Mouse (Mus musculus): ENCODE results near the gene Arhgap15. TPM values are rescaled to one million over a fixed set of nuclear protein-coding genes. Genes with fewer than 3 reads are reported as not detected.

Arhgap15 gene
- polyA plus RNA-seq, 1 experiment from 2014 or later, result 7.4 TPM

- DNase-seq (ENCODE audit: low spot score), result no peak
- 91% methylated on average over 6 of the region's 6 CpGs for WGBS
- ATAC-seq (replicated peaks; ENCODE audit: low FRiP score), result no peak
Measured at GRCm38 (mm10) chr2:44356887-44357251, 608.2 kb downstream of the Arhgap15 start.

GRCm38 (mm10) chr2:44380225-44380624 lies 631.6 kb downstream of the Arhgap15 start:
- no peak overlapping the region for H3K9ac ChIP-seq (ENCODE audit: low read depth, low read length)
- H3K27ac ChIP-seq (ENCODE audit: low read depth, low read length), result no peak overlapping the region
- 83% methylated on average over 2 of the region's 2 CpGs for WGBS
- H3K4me2 ChIP-seq, result no peak overlapping the region
- H3K4me1 ChIP-seq (replicated peaks; ENCODE audit: control insufficient read depth, insufficient read depth, low read length), result no peaks in the 10 kb centered on the region
- ATAC-seq (replicated peaks; ENCODE audit: low FRiP score) (no peak), DNase-seq (ENCODE audit: low spot score) (no peak)
- no peaks in the 10 kb centered on the region for H3K9me3 ChIP-seq (ENCODE audit: control insufficient read depth, low read length)
- H3K4me3 ChIP-seq (ENCODE audit: low read depth, low read length), result no peak overlapping the region
- H3K36me3 ChIP-seq (ENCODE audit: control insufficient read depth, insufficient read depth, low read length), result no peaks in the 10 kb centered on the region
- no peaks in the 10 kb centered on the region for H3K27me3 ChIP-seq (replicated peaks; ENCODE audit: control insufficient read depth, insufficient read depth, low read length)

More at GRCm38 (mm10) chr2:44356887-44357251, 608.2 kb downstream of the Arhgap15 start:
- Histone ChIP-seq H3K27me3 (replicated peaks; ENCODE audit: control insufficient read depth, insufficient read depth, low read length) (no peaks in the 10 kb centered on the region), H3K27ac (ENCODE audit: low read depth, low read length) (no peak overlapping the region), H3K9me3 (ENCODE audit: control insufficient read depth, low read length) (no peaks in the 10 kb centered on the region), H3K4me3 (ENCODE audit: low read depth, low read length) (no peak overlapping the region), H3K4me2 (no peak overlapping the region), H3K36me3 (ENCODE audit: control insufficient read depth, insufficient read depth, low read length) (no peaks in the 10 kb centered on the region), H3K4me1 (replicated peaks; ENCODE audit: control insufficient read depth, insufficient read depth, low read length) (no peaks in the 10 kb centered on the region), H3K9ac (ENCODE audit: low read depth, low read length) (no peak overlapping the region)

GRCm38 (mm10) chr2:44384541-44384940 lies 635.9 kb downstream of the Arhgap15 start:
- H3K9ac ChIP-seq (ENCODE audit: low read depth, low read length), result no peak overlapping the region
- 82% methylated on average over 6 of the region's 6 CpGs for WGBS
- no peak for ATAC-seq (replicated peaks; ENCODE audit: low FRiP score)
- no peak for DNase-seq (ENCODE audit: low spot score)
- H3K27me3 ChIP-seq (replicated peaks; ENCODE audit: control insufficient read depth, insufficient read depth, low read length), result no peaks in the 10 kb centered on the region
- H3K36me3 ChIP-seq (ENCODE audit: control insufficient read depth, insufficient read depth, low read length), result no peaks in the 10 kb centered on the region
- H3K4me2 ChIP-seq, result no peak overlapping the region
- H3K4me3 ChIP-seq (ENCODE audit: low read depth, low read length), result no peak overlapping the region
- no peak overlapping the region for H3K27ac ChIP-seq (ENCODE audit: low read depth, low read length)
- H3K4me1 ChIP-seq (replicated peaks; ENCODE audit: control insufficient read depth, insufficient read depth, low read length), result no peaks in the 10 kb centered on the region
- no peaks in the 10 kb centered on the region for H3K9me3 ChIP-seq (ENCODE audit: control insufficient read depth, low read length)

GRCm38 (mm10) chr2:44389556-44389955 lies 640.9 kb downstream of the Arhgap15 start:
- Histone ChIP-seq H3K4me1 (replicated peaks; ENCODE audit: control insufficient read depth, insufficient read depth, low read length) (no peaks in the 10 kb centered on the region), H3K4me2 (no peak overlapping the region), H3K9me3 (ENCODE audit: control insufficient read depth, low read length) (no peaks in the 10 kb centered on the region), H3K4me3 (ENCODE audit: low read depth, low read length) (no peak overlapping the region), H3K27ac (ENCODE audit: low read depth, low read length) (no peak overlapping the region), H3K36me3 (ENCODE audit: control insufficient read depth, insufficient read depth, low read length) (no peaks in the 10 kb centered on the region), H3K27me3 (replicated peaks; ENCODE audit: control insufficient read depth, insufficient read depth, low read length) (no peaks in the 10 kb centered on the region), H3K9ac (ENCODE audit: low read depth, low read length) (no peak overlapping the region)
- WGBS, result 80% methylated on average over 4 of the region's 4 CpGs
- DNase-seq (ENCODE audit: low spot score), result no peak
- ATAC-seq (replicated peaks; ENCODE audit: low FRiP score), result no peak

GRCm38 (mm10) chr2:44393789-44394188 lies 645.2 kb downstream of the Arhgap15 start:
- H3K27ac ChIP-seq (ENCODE audit: low read depth, low read length), result no peak overlapping the region
- H3K36me3 ChIP-seq (ENCODE audit: control insufficient read depth, insufficient read depth, low read length), result no peaks in the 10 kb centered on the region
- H3K4me1 ChIP-seq (replicated peaks; ENCODE audit: control insufficient read depth, insufficient read depth, low read length), result no peaks in the 10 kb centered on the region
- no peak for ATAC-seq (replicated peaks; ENCODE audit: low FRiP score)
- H3K4me3 ChIP-seq (ENCODE audit: low read depth, low read length), result no peak overlapping the region
- H3K9me3 ChIP-seq (ENCODE audit: control insufficient read depth, low read length), result no peaks in the 10 kb centered on the region
- WGBS, result 74% methylated on average over 8 of the region's 8 CpGs
- no peak overlapping the region for H3K4me2 ChIP-seq
- no peak overlapping the region for H3K9ac ChIP-seq (ENCODE audit: low read depth, low read length)
- DNase-seq (ENCODE audit: low spot score), result no peak
- no peaks in the 10 kb centered on the region for H3K27me3 ChIP-seq (replicated peaks; ENCODE audit: control insufficient read depth, insufficient read depth, low read length)

GRCm38 (mm10) chr2:44394956-44395501 lies 646.4 kb downstream of the Arhgap15 start:
- Histone ChIP-seq H3K9me3 (ENCODE audit: control insufficient read depth, low read length) (no peaks in the 10 kb centered on the region), H3K27me3 (replicated peaks; ENCODE audit: control insufficient read depth, insufficient read depth, low read length) (no peaks in the 10 kb centered on the region), H3K4me3 (ENCODE audit: low read depth, low read length) (no peak overlapping the region), H3K4me2 (no peak overlapping the region), H3K36me3 (ENCODE audit: control insufficient read depth, insufficient read depth, low read length) (no peaks in the 10 kb centered on the region), H3K27ac (ENCODE audit: low read depth, low read length) (no peak overlapping the region), H3K9ac (ENCODE audit: low read depth, low read length) (no peak overlapping the region), H3K4me1 (replicated peaks; ENCODE audit: control insufficient read depth, insufficient read depth, low read length) (no peaks in the 10 kb centered on the region)
- no peak for DNase-seq (ENCODE audit: low spot score)
- WGBS, result 60% methylated on average over 6 of the region's 6 CpGs
- ATAC-seq (replicated peaks; ENCODE audit: low FRiP score), result no peak

- no peaks in the 10 kb centered on the region for H3K9me3 ChIP-seq (ENCODE audit: control insufficient read depth, low read length)
- no peaks in the 10 kb centered on the region for H3K4me1 ChIP-seq (replicated peaks; ENCODE audit: control insufficient read depth, insufficient read depth, low read length)
- no peak overlapping the region for H3K9ac ChIP-seq (ENCODE audit: low read depth, low read length)
- no peak overlapping the region for H3K4me3 ChIP-seq (ENCODE audit: low read depth, low read length)
- no peak for DNase-seq (ENCODE audit: low spot score)
- 83% methylated on average over 2 of the region's 2 CpGs for WGBS
- H3K27ac ChIP-seq (ENCODE audit: low read depth, low read length), result no peak overlapping the region
- ATAC-seq (replicated peaks; ENCODE audit: low FRiP score), result no peak
- H3K27me3 ChIP-seq (replicated peaks; ENCODE audit: control insufficient read depth, insufficient read depth, low read length), result no peaks in the 10 kb centered on the region
- H3K4me2 ChIP-seq, result no peak overlapping the region
- no peaks in the 10 kb centered on the region for H3K36me3 ChIP-seq (ENCODE audit: control insufficient read depth, insufficient read depth, low read length)
Measured at GRCm38 (mm10) chr2:44395577-44395976, 647.0 kb downstream of the Arhgap15 start.

- no peak overlapping the region for H3K4me2 ChIP-seq
- H3K27ac ChIP-seq (ENCODE audit: low read depth, low read length), result no peak overlapping the region
- H3K9ac ChIP-seq (ENCODE audit: low read depth, low read length), result no peak overlapping the region
- DNase-seq (ENCODE audit: low spot score) (no peak), ATAC-seq (replicated peaks; ENCODE audit: low FRiP score) (no peak)
- H3K4me3 ChIP-seq (ENCODE audit: low read depth, low read length), result no peak overlapping the region
- no peaks in the 10 kb centered on the region for H3K36me3 ChIP-seq (ENCODE audit: control insufficient read depth, insufficient read depth, low read length)
- 53% methylated on average over 1 of the region's 1 CpGs for WGBS
- H3K4me1 ChIP-seq (replicated peaks; ENCODE audit: control insufficient read depth, insufficient read depth, low read length), result no peaks in the 10 kb centered on the region
- H3K27me3 ChIP-seq (replicated peaks; ENCODE audit: control insufficient read depth, insufficient read depth, low read length), result no peaks in the 10 kb centered on the region
- no peaks in the 10 kb centered on the region for H3K9me3 ChIP-seq (ENCODE audit: control insufficient read depth, low read length)
Measured at GRCm38 (mm10) chr2:44397209-44397608, 648.6 kb downstream of the Arhgap15 start.

- no peaks in the 10 kb centered on the region for H3K36me3 ChIP-seq (ENCODE audit: control insufficient read depth, insufficient read depth, low read length)
- H3K9ac ChIP-seq (ENCODE audit: low read depth, low read length), result no peak overlapping the region
- H3K27me3 ChIP-seq (replicated peaks; ENCODE audit: control insufficient read depth, insufficient read depth, low read length), result no peaks in the 10 kb centered on the region
- DNase-seq (ENCODE audit: low spot score) (no peak), ATAC-seq (replicated peaks; ENCODE audit: low FRiP score) (no peak)
- no peak overlapping the region for H3K4me2 ChIP-seq
- no peak overlapping the region for H3K27ac ChIP-seq (ENCODE audit: low read depth, low read length)
- no peaks in the 10 kb centered on the region for H3K4me1 ChIP-seq (replicated peaks; ENCODE audit: control insufficient read depth, insufficient read depth, low read length)
- H3K9me3 ChIP-seq (ENCODE audit: control insufficient read depth, low read length), result no peaks in the 10 kb centered on the region
- H3K4me3 ChIP-seq (ENCODE audit: low read depth, low read length), result no peak overlapping the region
- 86% methylated on average over 4 of the region's 4 CpGs for WGBS
Measured at GRCm38 (mm10) chr2:44397735-44398337, 649.2 kb downstream of the Arhgap15 start.
